Mouse (Mus musculus) brain, embryonic 14.5 days (tissue): ENCODE measurements at regions not wholly inside any gene's neighbourhood (a gene's known extent, or its start where the extent isn't known, plus 50 kb on each side); places are given as distances from the start of the nearest gene placed in this dataset.

Experiments
- CTCF ChIP-seq: fragments of 200-500 bp; IDR thresholded peaks from 2 replicates; pipeline ENCODE4 v1.5.1; 2012; ENCODE audit warnings: inconsistent platforms, mild to moderate bottlenecking, moderate library complexity, borderline replicate concordance; ENCODE audit not compliant: insufficient read depth, insufficient read length; ENCODE audit errors: extremely low read depth
- POLR2A ChIP-seq: fragments of 200-500 bp; IDR thresholded peaks from 2 replicates; pipeline ENCODE4 v1.6.1; 2012; ENCODE audit warnings: mild to moderate bottlenecking, inconsistent platforms, borderline replicate concordance; ENCODE audit not compliant: poor library complexity, insufficient read depth, insufficient read length, severe bottlenecking; ENCODE audit errors: extremely low read depth

- no peak for TF ChIP-seq POLR2A
- no peak for TF ChIP-seq CTCF
Observed at GRCm38 (mm10) chr14:58390741-58391140, 320.4 kb downstream of the Fgf9 start.
